Mouse (Mus musculus): ENCODE measurements around the gene Mip. TPM values are rescaled to one million over a fixed set of nuclear protein-coding genes. Genes with fewer than 3 reads are reported as not detected.

The Mip gene
- polyA plus RNA-seq, 1 experiment from 2014 or later = not detected

- H3K4me3 ChIP-seq (ENCODE audit: low read depth, low read length) = no peak overlapping the region
- H3K27me3 ChIP-seq (ENCODE audit: control insufficient read depth, insufficient read depth, low read length) = peaks cover 6% of the 10 kb centered on the region; the same call in 1 of the 2 replicates
- H3K9me3 ChIP-seq (replicated peaks; ENCODE audit: control insufficient read depth, low read length) = no peaks in the 10 kb centered on the region
- no peaks in the 10 kb centered on the region for H3K36me3 ChIP-seq (ENCODE audit: control insufficient read depth, insufficient read depth, low read length)
- no peak for ATAC-seq (replicated peaks; ENCODE audit: insufficient number of reproducible peaks, low FRiP score, low TSS enrichment)
- peaks cover 9% of the 10 kb centered on the region; the same call in 1 of the 2 replicates for H3K4me1 ChIP-seq (ENCODE audit: control insufficient read depth, insufficient read depth, low read length)
- no peak overlapping the region for H3K9ac ChIP-seq (ENCODE audit: low read depth, low read length)
- H3K4me2 ChIP-seq = no peak overlapping the region
- 80% methylated on average over 5 of the region's 5 CpGs for WGBS (ENCODE audit: insufficient replicate concordance)
- H3K27ac ChIP-seq (ENCODE audit: low read depth, low read length) = no peak overlapping the region
Measured at GRCm38 (mm10) chr10:128214981-128215380, 10.7 kb upstream of the Mip start.

- Histone ChIP-seq H3K36me3 (ENCODE audit: control insufficient read depth, insufficient read depth, low read length) (no peaks in the 10 kb centered on the region), H3K27ac (ENCODE audit: low read depth, low read length) (no peak overlapping the region), H3K4me3 (ENCODE audit: low read depth, low read length) (no peak overlapping the region), H3K27me3 (ENCODE audit: control insufficient read depth, insufficient read depth, low read length) (peaks cover 2% of the 10 kb centered on the region; the same call in 1 of the 2 replicates), H3K4me1 (ENCODE audit: control insufficient read depth, insufficient read depth, low read length) (no peaks in the 10 kb centered on the region), H3K9ac (ENCODE audit: low read depth, low read length) (no peak overlapping the region), H3K4me2 (no peak overlapping the region), H3K9me3 (replicated peaks; ENCODE audit: control insufficient read depth, low read length) (no peaks in the 10 kb centered on the region)
- no peak for ATAC-seq (replicated peaks; ENCODE audit: insufficient number of reproducible peaks, low FRiP score, low TSS enrichment)
- 91% methylated on average over 18 of the region's 18 CpGs for WGBS (ENCODE audit: insufficient replicate concordance)
Measured at GRCm38 (mm10) chr10:128218387-128219117, 7.1 kb upstream of the Mip start.

- Histone ChIP-seq H3K36me3 (ENCODE audit: control insufficient read depth, insufficient read depth, low read length) (no peaks in the 10 kb centered on the region), H3K4me1 (ENCODE audit: control insufficient read depth, insufficient read depth, low read length) (peaks cover 4% of the 10 kb centered on the region; the same call in 1 of the 2 replicates), H3K27me3 (ENCODE audit: control insufficient read depth, insufficient read depth, low read length) (no peaks in the 10 kb centered on the region), H3K9ac (ENCODE audit: low read depth, low read length) (no peak overlapping the region), H3K9me3 (replicated peaks; ENCODE audit: control insufficient read depth, low read length) (no peaks in the 10 kb centered on the region), H3K4me2 (no peak overlapping the region), H3K4me3 (ENCODE audit: low read depth, low read length) (no peak overlapping the region), H3K27ac (ENCODE audit: low read depth, low read length) (no peak overlapping the region)
- no peak for ATAC-seq (replicated peaks; ENCODE audit: insufficient number of reproducible peaks, low FRiP score, low TSS enrichment)
- WGBS (ENCODE audit: insufficient replicate concordance) = 57% methylated on average over 16 of the region's 16 CpGs
Measured at GRCm38 (mm10) chr10:128221533-128222286, 3.9 kb upstream of the Mip start.

GRCm38 (mm10) chr10:128225064-128225463, 574 bp upstream of the Mip start:
- no peaks in the 10 kb centered on the region for H3K27me3 ChIP-seq (ENCODE audit: control insufficient read depth, insufficient read depth, low read length)
- no peaks in the 10 kb centered on the region for H3K36me3 ChIP-seq (ENCODE audit: control insufficient read depth, insufficient read depth, low read length)
- no peak overlapping the region for H3K4me2 ChIP-seq
- H3K4me3 ChIP-seq (ENCODE audit: low read depth, low read length) = no peak overlapping the region
- no peak overlapping the region for H3K9ac ChIP-seq (ENCODE audit: low read depth, low read length)
- no peaks in the 10 kb centered on the region for H3K9me3 ChIP-seq (replicated peaks; ENCODE audit: control insufficient read depth, low read length)
- no peak for ATAC-seq (replicated peaks; ENCODE audit: insufficient number of reproducible peaks, low FRiP score, low TSS enrichment)
- H3K27ac ChIP-seq (ENCODE audit: low read depth, low read length) = no peak overlapping the region
- peaks cover 4% of the 10 kb centered on the region; the same call in 1 of the 2 replicates for H3K4me1 ChIP-seq (ENCODE audit: control insufficient read depth, insufficient read depth, low read length)
- WGBS (ENCODE audit: insufficient replicate concordance) = 42% methylated on average over 5 of the region's 5 CpGs

DNA sequence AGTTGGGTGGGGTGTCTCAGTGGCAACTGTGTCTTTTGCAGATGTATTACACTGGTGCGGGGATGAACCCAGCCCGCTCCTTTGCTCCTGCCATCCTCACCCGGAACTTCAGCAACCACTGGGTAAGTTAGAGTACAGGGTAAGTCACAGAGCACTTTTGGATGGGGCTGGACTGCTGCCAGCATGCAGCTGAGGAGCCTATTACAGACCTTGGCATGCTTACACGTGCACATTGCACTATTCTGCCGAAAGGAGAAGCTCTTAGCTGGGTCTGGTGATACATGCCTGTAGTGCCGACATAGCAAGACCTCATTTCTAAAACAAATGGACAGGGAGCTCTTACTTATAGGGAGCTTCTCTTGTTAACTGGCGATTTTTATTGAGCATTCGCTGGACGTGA, 2.0 kb downstream of the Mip start:
- Histone ChIP-seq H3K36me3 (ENCODE audit: control insufficient read depth, insufficient read depth, low read length) (no peaks in the 10 kb centered on the region), H3K4me2 (no peak overlapping the region), H3K9me3 (replicated peaks; ENCODE audit: control insufficient read depth, low read length) (no peaks in the 10 kb centered on the region), H3K27ac (ENCODE audit: low read depth, low read length) (no peak overlapping the region), H3K9ac (ENCODE audit: low read depth, low read length) (no peak overlapping the region), H3K27me3 (ENCODE audit: control insufficient read depth, insufficient read depth, low read length) (no peaks in the 10 kb centered on the region), H3K4me1 (ENCODE audit: control insufficient read depth, insufficient read depth, low read length) (peaks cover 10% of the 10 kb centered on the region; the same call in 1 of the 2 replicates), H3K4me3 (ENCODE audit: low read depth, low read length) (no peak overlapping the region)
- ATAC-seq (replicated peaks; ENCODE audit: insufficient number of reproducible peaks, low FRiP score, low TSS enrichment) = no peak
- 75% methylated on average over 9 of the region's 9 CpGs for WGBS (ENCODE audit: insufficient replicate concordance)

- ATAC-seq (replicated peaks; ENCODE audit: insufficient number of reproducible peaks, low FRiP score, low TSS enrichment) = no peak
- WGBS (ENCODE audit: insufficient replicate concordance) = 89% methylated on average over 8 of the region's 8 CpGs
Measured at GRCm38 (mm10) chr10:128228009-128228408, 2.4 kb downstream of the Mip start.

GRCm38 (mm10) chr10:128230582-128230981, 4.9 kb downstream of the Mip start:
- Histone ChIP-seq H3K4me2 (no peak overlapping the region; the same call in 1 of the 2 replicates), H3K4me3 (ENCODE audit: low read depth, low read length) (no peak overlapping the region)

More at GRCm38 (mm10) chr10:128228009-128228408, 2.4 kb downstream of the Mip start:
- Histone ChIP-seq H3K4me2 (no peak overlapping the region), H3K36me3 (ENCODE audit: control insufficient read depth, insufficient read depth, low read length) (no peaks in the 10 kb centered on the region), H3K4me1 (ENCODE audit: control insufficient read depth, insufficient read depth, low read length) (peaks cover 10% of the 10 kb centered on the region; the same call in 1 of the 2 replicates), H3K9ac (ENCODE audit: low read depth, low read length) (no peak overlapping the region), H3K27me3 (ENCODE audit: control insufficient read depth, insufficient read depth, low read length) (no peaks in the 10 kb centered on the region), H3K9me3 (replicated peaks; ENCODE audit: control insufficient read depth, low read length) (no peaks in the 10 kb centered on the region), H3K27ac (ENCODE audit: low read depth, low read length) (no peak overlapping the region), H3K4me3 (ENCODE audit: low read depth, low read length) (no peak overlapping the region)

GRCm38 (mm10) chr10:128231146-128231545, 5.5 kb downstream of the Mip start:
- H3K9ac ChIP-seq (ENCODE audit: low read depth, low read length) = peak overlapping the region; percentile 95
- no peaks in the 10 kb centered on the region for H3K36me3 ChIP-seq (ENCODE audit: control insufficient read depth, insufficient read depth, low read length)
- H3K27ac ChIP-seq (ENCODE audit: low read depth, low read length) = peak overlapping the region; percentile 88
- H3K4me3 ChIP-seq (ENCODE audit: low read depth, low read length) = peak overlapping the region; percentile 83
- peak overlapping the region; percentile 70 for H3K4me2 ChIP-seq
- 20% methylated on average over 5 of the region's 5 CpGs for WGBS (ENCODE audit: insufficient replicate concordance)
- H3K4me1 ChIP-seq (ENCODE audit: control insufficient read depth, insufficient read depth, low read length) = peaks cover 9% of the 10 kb centered on the region
- no peaks in the 10 kb centered on the region for H3K9me3 ChIP-seq (replicated peaks; ENCODE audit: control insufficient read depth, low read length)
- no peaks in the 10 kb centered on the region for H3K27me3 ChIP-seq (ENCODE audit: control insufficient read depth, insufficient read depth, low read length)
- no peak for ATAC-seq (replicated peaks; ENCODE audit: insufficient number of reproducible peaks, low FRiP score, low TSS enrichment)

More at GRCm38 (mm10) chr10:128230582-128230981, 4.9 kb downstream of the Mip start:
- peaks cover 9% of the 10 kb centered on the region for H3K4me1 ChIP-seq (ENCODE audit: control insufficient read depth, insufficient read depth, low read length)
- ATAC-seq (replicated peaks; ENCODE audit: insufficient number of reproducible peaks, low FRiP score, low TSS enrichment) = no peak
- 0 out of 2 replicates have a peak overlapping the region, but pooled peaks have one; percentile 95 for H3K9ac ChIP-seq (ENCODE audit: low read depth, low read length)
- no peak overlapping the region for H3K27ac ChIP-seq (ENCODE audit: low read depth, low read length)
- no peaks in the 10 kb centered on the region for H3K9me3 ChIP-seq (replicated peaks; ENCODE audit: control insufficient read depth, low read length)
- 83% methylated on average over 12 of the region's 12 CpGs for WGBS (ENCODE audit: insufficient replicate concordance)
- no peaks in the 10 kb centered on the region for H3K27me3 ChIP-seq (ENCODE audit: control insufficient read depth, insufficient read depth, low read length)
- no peaks in the 10 kb centered on the region for H3K36me3 ChIP-seq (ENCODE audit: control insufficient read depth, insufficient read depth, low read length)

All from heart, embryonic 11.5 days (tissue).